Mouse (Mus musculus) 3T3-L1 (cell line): ENCODE measurements around the gene Rhox1.
"Not testable (repeated sequence)": the region's sequence is repeated elsewhere in the genome, so short reads cannot be mapped to it uniquely, and the experiment has no call there.

Experiments
- DNase-seq: peaks from one replicate; pipeline ENCODE4 v3.0.0-alpha.2; 2015; ENCODE audit warnings: low read depth, low spot score

Gene Rhox1

DNA sequence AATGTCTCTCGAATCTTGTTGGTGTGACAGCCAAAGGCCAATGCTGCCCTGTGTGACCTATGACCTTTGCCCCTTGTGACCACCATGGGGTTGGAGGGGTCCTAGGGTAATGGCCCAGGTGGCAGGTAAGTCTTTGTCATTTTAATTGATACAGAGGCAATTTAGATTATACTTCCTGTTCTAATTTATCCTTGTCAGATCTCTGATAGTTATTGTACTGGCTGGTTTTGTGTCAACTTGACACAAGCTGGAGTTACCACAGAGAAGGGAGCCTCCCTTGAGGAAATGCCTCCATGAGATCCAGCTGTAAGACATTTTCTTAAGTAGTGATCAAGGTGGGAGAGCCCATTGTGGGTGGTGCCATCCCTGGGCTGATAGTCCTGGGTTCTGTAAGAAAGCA lies at the start of gene Rhox1:
TSS of gene Rhox1 (minus strand) at position 101 of the 400 bp plus-strand sequence.
- DNase-seq, result not testable (repeated sequence)

DNA sequence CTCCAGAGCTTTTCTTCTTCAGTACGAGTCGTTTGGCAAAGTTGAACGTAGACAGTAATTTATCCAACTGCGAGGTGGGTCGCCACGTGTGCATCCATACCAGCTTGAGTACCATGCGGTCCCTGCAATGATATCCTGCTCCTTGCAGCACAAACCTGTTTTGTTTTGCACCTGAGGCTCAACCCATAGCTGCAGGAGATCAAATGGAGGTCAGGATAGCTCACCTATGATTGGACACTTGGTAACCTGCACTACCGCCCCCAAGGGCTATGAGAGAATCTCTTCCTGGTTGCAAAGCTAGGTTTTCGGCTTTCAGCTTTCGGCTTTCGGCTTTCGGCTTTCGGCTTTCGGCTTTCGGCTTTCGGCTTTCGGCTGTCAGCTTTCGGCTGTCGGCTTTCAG lies 43.0 kb upstream of the Rhox1 start, which contains the start of gene Rhox4a:
TSS of gene Rhox4a (plus strand) at position 301 of the 400 bp plus-strand sequence.
- DNase-seq, result not testable (repeated sequence)

DNA sequence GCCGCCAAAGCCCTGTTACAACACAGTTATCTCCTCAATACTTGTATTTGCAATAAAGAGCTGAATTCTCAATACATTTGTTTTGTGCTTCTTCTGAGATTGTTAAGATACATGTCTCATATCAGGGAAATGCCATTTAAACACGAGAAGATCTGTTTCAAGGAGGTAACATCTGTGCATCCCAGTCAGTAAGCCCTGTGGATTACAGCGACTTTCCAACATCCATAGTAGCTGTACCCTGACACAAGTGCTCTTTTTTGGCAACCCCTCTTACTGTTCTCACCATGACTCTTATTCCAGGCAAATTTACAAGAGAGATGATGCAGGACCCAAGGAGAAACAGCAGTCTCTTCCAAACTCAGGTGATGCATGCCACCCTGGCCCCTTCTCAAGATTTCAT lies 27.6 kb upstream of the Rhox1 start, which contains the start of gene Rhox3a:
TSS of gene Rhox3a (plus strand) at position 301 of the 400 bp plus-strand sequence.
- not testable (repeated sequence) for DNase-seq

DNA sequence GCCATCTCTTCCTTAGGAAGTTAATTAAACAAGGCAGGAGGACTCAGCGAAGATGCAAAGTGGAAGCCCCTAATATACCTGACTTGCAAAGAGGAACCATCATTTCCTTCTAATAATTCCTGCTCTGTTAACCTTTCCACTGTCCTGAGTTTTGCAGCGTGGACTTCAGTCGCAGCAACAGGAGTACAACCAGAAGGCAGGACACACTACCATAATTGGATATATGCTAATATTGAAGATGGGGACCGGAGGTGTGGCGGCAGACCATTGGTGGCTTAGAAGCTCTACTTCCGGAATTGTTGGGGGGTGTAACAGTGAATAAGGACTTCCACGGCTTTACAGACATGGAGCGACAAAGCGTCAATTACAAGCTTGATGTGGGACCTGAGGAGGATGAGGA lies 22.6 kb upstream of the Rhox1 start, which contains the start of gene Rhox2a:
TSS of gene Rhox2a (plus strand) at position 301 of the 400 bp plus-strand sequence.
- not testable (repeated sequence) for DNase-seq

DNA sequence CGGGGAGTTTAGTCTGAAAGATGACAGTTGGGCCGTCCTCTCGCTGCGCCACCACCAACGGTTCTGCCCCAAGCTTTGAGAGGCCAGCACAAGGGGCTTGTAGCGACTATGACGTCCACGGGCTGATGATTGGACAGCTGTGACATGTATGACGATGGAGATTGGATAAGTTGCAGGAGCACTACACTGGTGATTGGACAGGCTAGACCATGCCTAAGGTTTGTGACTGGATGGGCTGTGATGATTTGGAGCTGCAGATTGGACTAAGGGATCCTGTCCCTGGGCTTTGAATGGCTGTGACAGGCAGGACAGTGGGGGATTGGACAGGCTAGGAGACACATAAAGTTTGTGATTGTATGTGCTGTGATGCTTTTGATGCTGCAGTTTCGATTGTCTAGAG lies 11.1 kb downstream of the Rhox1 start, which contains the start of gene Gm9:
TSS of gene Gm9 (minus strand) at position 101 of the 400 bp plus-strand sequence.
- no peak for DNase-seq

DNA sequence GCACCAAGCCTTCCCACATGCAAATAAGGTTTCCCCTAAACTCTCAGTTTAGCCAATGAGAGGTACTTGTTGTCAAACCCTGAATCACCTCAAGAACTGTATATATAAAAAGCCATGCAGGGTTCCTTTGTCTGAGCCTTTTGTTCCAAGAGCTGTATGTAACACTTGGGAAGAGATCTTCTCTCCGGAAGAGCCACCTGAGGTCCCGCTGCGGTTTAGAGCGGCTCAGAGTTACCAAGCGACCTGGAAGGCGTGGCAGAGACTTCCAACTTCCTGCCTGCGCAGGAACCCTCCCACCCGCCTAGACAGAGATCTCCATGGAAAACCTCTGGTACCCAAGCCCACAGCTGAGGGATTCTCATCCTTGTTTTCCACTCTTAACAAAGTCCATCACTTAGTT lies 23.4 kb downstream of the Rhox1 start:
- DNase-seq, result no peak

DNA sequence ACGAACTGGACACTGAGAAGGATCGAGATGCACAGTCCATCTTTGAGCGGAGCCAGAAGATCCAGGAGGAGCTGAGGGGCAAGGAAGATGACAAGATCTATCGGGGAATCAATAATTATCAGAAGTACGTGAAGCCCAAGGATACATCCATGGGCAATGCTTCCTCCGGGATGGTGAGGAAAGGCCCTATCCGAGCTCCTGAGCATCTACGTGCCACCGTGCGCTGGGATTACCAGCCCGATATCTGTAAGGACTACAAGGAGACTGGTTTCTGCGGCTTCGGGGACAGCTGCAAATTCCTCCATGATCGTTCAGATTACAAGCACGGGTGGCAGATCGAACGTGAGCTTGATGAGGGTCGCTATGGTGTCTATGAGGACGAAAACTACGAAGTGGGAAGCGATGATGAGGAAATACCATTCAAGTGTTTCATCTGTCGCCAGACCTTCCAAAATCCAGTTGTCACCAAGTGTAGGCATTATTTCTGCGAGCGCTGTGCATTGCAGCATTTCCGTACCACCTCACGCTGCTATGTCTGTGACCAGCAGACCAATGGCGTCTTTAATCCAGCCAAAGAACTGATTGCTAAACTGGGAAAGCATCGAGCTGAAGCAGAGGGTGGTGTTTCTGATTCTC lies 30.2 kb downstream of the Rhox1 start:
- peak; percentile 11 for DNase-seq

DNA sequence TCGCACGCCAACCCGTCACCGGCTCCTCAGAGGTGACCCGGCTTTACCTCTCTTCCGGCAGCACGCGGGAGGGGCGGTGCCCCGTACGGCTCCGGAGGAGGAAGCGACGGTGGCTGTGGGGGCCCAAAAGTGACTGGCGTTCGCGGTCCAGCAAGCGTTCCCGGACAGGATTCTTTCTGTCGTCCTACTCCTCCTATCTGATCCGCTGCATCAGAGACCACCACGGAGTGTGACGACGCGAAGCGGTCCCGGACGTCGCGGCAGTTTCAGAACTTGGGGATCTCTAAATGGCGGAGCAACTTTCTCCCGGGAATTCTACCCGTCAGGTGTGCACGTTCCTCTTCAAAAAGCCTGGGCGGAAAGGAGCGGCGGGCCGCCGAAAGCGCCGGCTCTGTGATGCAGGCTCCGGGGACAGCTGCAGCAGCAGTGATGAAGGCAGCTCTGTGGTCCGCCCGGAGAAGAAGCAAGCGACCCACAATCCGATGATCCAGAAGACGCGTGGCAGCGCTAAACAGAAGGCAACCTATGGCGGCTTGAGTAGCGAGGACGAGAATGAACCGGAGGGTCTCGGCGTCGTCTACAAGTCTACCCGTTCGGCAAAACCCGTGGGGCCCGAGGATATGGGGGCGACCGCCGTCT lies 30.8 kb downstream of the Rhox1 start, which contains the start of the genes Ndufa1 and Rnf113a1:
TSS of gene Ndufa1 (minus strand) at position 59 of the 639 bp plus-strand sequence.
TSS of gene Rnf113a1 (plus strand) at position 141 of the 639 bp plus-strand sequence.
- peak; percentile 77 for DNase-seq

DNA sequence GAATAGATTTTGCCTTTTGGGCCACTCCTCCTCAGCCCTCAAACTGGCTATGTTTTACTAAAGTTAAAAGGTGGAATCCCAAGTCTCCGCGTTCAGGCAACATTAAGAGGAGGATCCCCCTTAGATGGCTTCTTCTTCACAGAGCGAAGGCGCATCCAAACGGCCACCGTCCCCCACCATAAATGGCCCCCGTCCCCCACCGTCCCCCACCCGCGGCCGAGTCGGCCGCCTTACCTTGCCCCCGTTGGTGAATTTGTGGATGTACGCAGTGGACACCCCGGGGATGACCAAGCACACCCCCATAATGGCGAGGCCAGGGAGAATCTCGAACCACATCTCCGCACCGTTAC lies 31.3 kb downstream of the Rhox1 start:
- no peak for DNase-seq

DNA sequence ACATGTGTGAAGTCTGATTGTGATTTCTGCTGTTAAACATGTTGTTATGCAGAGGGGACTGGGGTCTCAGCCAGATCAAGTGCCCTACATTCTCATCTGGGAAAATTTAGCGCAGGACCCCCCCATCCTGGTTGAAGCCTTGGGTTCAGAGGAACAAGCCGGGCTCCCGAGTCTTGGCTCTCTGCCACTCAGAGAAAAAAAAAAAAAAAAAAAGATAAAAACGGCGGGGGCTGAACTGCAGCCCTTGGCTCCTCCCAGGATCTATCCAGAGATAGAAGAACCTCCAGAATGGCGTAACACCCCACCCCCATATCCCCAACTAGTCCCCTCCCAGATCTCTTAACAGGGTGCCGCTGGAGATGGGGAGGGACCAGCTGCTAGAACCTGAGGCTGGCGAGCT lies 37.7 kb downstream of the Rhox1 start:
- not testable (repeated sequence) for DNase-seq

DNA sequence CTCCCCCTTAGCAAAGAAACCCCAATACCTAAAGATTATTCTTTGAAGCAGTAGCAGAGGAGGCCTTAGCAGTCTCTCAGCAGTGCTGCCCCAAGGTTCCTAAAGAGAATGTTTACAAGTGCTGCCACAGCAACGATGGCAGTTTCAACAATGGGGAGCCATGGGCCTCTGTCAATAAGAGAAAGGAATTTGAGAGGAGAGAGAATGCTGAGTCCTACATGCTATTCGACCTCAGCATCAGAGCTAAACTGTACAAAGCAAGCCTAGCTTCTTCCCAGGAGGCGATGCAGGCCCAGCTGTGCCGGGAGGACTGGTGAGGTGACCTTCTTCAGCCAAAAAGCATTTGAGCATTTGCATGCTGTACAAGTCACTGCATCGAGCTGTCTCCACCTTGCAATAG lies 53.3 kb downstream of the Rhox1 start, which contains the start of gene Akap14:
TSS of gene Akap14 (minus strand) at position 101 of the 400 bp plus-strand sequence.
- no peak for DNase-seq

DNA sequence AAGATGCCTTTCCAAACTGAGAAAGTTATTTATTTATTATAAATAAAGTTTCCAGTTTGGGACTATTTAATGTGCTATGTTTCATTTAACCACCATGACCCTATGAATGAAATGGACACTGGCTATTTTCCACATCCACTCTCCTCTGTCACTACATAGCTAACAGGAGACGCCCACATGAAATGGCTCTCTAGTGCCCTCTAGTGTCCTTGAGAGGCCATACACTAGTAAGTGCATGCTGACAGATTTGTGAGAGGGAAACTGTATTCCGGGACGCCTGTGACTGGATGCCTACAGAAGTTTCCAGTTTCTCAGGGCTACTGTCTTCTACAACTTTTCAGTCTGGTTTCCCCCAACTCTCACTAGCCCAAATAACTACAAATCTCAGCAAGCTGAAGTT lies 55.0 kb downstream of the Rhox1 start:
- peak; percentile 79 for DNase-seq
